Mouse (Mus musculus) spleen, adult 2 months (tissue): ENCODE data around the gene Slc1a3.

Experiments used
- CTCF ChIP-seq: fragments of 200-500 bp; IDR thresholded peaks from 2 replicates; pipeline ENCODE4 v1.5.1; 2011; ENCODE audit warnings: mild to moderate bottlenecking, inconsistent platforms; ENCODE audit not compliant: insufficient read depth, insufficient read length, insufficient replicate concordance; ENCODE audit errors: extremely low read depth
- POLR2A ChIP-seq: fragments of 200-500 bp; IDR thresholded peaks from 2 replicates; pipeline ENCODE4 v1.6.1; 2011; ENCODE audit warnings: low read depth, low read length, inconsistent platforms

GRCm38 (mm10) chr15:8715666-8716065, 5.1 kb upstream of the Slc1a3 start:
- TF ChIP-seq CTCF: no peak
- no peak for TF ChIP-seq POLR2A
